Mouse (Mus musculus) embryonic facial prominence, embryonic 13.5 days (tissue): ENCODE data around the gene Mansc4. TPM values are rescaled to one million over a fixed set of nuclear protein-coding genes. Genes with fewer than 3 reads are reported as not detected.
A peak's percentile ranks its signal among the peaks of the same experiment; 100 is the strongest.

Source experiments
- ATAC-seq: fragments of 200-750 bp; cut with Nextera tagmentation; 2 replicates; pipeline ENCODE4 v1.8.0; 2017; ENCODE audit warnings: low read depth; ENCODE audit not compliant: insufficient number of reproducible peaks, insufficient read depth, low FRiP score, low TSS enrichment
- H3K27ac ChIP-seq: fragments of 300-500 bp; sonication (generic); 2 replicates; pipeline ENCODE4 v1.5.1; 2015; ENCODE audit warnings: moderate library complexity, mild to moderate bottlenecking, inconsistent platforms
- H3K27me3 ChIP-seq: fragments of 300-500 bp; sonication (generic); 2 replicates; pipeline ENCODE4 v1.6.1; 2015; ENCODE audit warnings: mild to moderate bottlenecking, inconsistent platforms
- H3K36me3 ChIP-seq: fragments of 300-500 bp; sonication (generic); 2 replicates; pipeline ENCODE4 v1.6.1; 2015; ENCODE audit warnings: mild to moderate bottlenecking, inconsistent platforms
- H3K4me1 ChIP-seq: fragments of 300-500 bp; sonication (generic); 2 replicates; pipeline ENCODE4 v1.6.1; 2015; ENCODE audit warnings: inconsistent platforms
- H3K4me2 ChIP-seq: fragments of 300-500 bp; sonication (generic); 2 replicates; pipeline ENCODE4 v1.6.1; 2015; ENCODE audit warnings: moderate library complexity, mild to moderate bottlenecking, inconsistent platforms
- H3K4me3 ChIP-seq: fragments of 300-500 bp; sonication (generic); 2 replicates; pipeline ENCODE4 v1.5.1; 2015; ENCODE audit warnings: mild to moderate bottlenecking, inconsistent platforms
- H3K9ac ChIP-seq: fragments of 300-500 bp; sonication (generic); 2 replicates; pipeline ENCODE4 v1.6.1; 2015; ENCODE audit warnings: mild to moderate bottlenecking, inconsistent platforms
- H3K9me3 ChIP-seq: fragments of 300-500 bp; sonication (generic); 2 replicates; pipeline ENCODE4 v1.6.1; 2016; ENCODE audit warnings: inconsistent platforms
- WGBS: fragments of 180-500 bp; shearing (Covaris S2); methylation state at CpG from one replicate; pipeline ENCODE4 v1.1.7; 2015; ENCODE audit warnings: mixed read lengths; 5-methylcytosine and 5-hydroxymethylcytosine counted together
- polyA plus RNA-seq: library from polyadenylated mRNA; unstranded; fragments of >200 nt; fragmentation: Nextera tagmentation; extraction: Ambion mirVana; gene quantifications from 2 replicates; pipeline ENCODE4 v1.2.1, GENCODE M21; 2015

The Mansc4 gene
- polyA plus RNA-seq, 1 experiment from 2014 or later: 6.1 TPM

- H3K4me3 ChIP-seq: no peak overlapping the region
- peaks cover 44% of the 10 kb centered on the region for H3K4me1 ChIP-seq
- no peak for ATAC-seq
- no peak overlapping the region for H3K9ac ChIP-seq
- H3K27me3 ChIP-seq: no peaks in the 10 kb centered on the region
- peak overlapping the region; percentile 5; the same call in 1 of the 2 replicates for H3K27ac ChIP-seq
- no peak overlapping the region for H3K4me2 ChIP-seq
- H3K9me3 ChIP-seq: no peaks in the 10 kb centered on the region
- peaks cover 20% of the 10 kb centered on the region for H3K36me3 ChIP-seq
- WGBS: 27% methylated on average over 8 of the region's 8 CpGs
Observed at GRCm38 (mm10) chr6:147097346-147097929, 10.6 kb upstream of the Mansc4 start.

- Histone ChIP-seq H3K27ac (0 out of 2 replicates have a peak overlapping the region, but pooled peaks have one; percentile 5), H3K4me3 (no peak overlapping the region), H3K4me2 (no peak overlapping the region), H3K9me3 (no peaks in the 10 kb centered on the region), H3K36me3 (peaks cover 15% of the 10 kb centered on the region), H3K4me1 (peaks cover 49% of the 10 kb centered on the region), H3K9ac (no peak overlapping the region), H3K27me3 (no peaks in the 10 kb centered on the region)
- ATAC-seq: no peak
- 57% methylated on average over 3 of the region's 3 CpGs for WGBS
Observed at GRCm38 (mm10) chr6:147096934-147097333, 10.1 kb upstream of the Mansc4 start.

GRCm38 (mm10) chr6:147096109-147096508 is 9.3 kb upstream of the Mansc4 start:
- Histone ChIP-seq H3K9me3 (no peaks in the 10 kb centered on the region), H3K4me1 (peaks cover 50% of the 10 kb centered on the region)
- WGBS: 92% methylated on average over 4 of the region's 4 CpGs

DNA sequence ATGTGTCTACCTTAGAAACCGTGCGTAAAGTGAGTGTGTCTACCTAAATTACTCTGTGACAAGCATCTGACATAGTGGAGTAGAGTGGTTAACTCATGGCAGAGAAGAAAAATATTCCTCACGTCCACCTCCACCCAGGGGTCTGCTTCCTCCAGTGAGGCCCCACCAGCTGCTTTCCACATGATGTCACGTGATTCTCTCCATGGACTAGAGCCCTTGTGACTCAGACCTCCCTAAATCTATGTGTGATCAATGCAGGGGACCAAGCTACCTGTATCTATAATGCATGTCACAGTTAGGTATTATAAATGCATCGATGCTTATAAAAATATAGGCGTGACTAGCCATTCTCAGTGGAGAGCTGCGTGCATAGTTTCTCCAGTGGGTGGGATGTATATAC is 7.9 kb upstream of the Mansc4 start:
- no peak for ATAC-seq
- 79% methylated on average over 7 of the region's 7 CpGs for WGBS
- Histone ChIP-seq H3K27ac (no peak overlapping the region), H3K9me3 (no peaks in the 10 kb centered on the region), H3K4me1 (peaks cover 57% of the 10 kb centered on the region), H3K4me3 (no peak overlapping the region), H3K36me3 (peaks cover 13% of the 10 kb centered on the region), H3K27me3 (peaks cover 9% of the 10 kb centered on the region; the same call in 1 of the 2 replicates), H3K9ac (no peak overlapping the region), H3K4me2 (0 out of 2 replicates have a peak overlapping the region, but pooled peaks have one; percentile 9)

More at GRCm38 (mm10) chr6:147096109-147096508, 9.3 kb upstream of the Mansc4 start:
- no peak overlapping the region for H3K4me2 ChIP-seq
- H3K36me3 ChIP-seq: peaks cover 13% of the 10 kb centered on the region
- no peak overlapping the region for H3K4me3 ChIP-seq
- H3K27ac ChIP-seq: no peak overlapping the region
- H3K9ac ChIP-seq: no peak overlapping the region
- no peak for ATAC-seq
- no peaks in the 10 kb centered on the region for H3K27me3 ChIP-seq

DNA sequence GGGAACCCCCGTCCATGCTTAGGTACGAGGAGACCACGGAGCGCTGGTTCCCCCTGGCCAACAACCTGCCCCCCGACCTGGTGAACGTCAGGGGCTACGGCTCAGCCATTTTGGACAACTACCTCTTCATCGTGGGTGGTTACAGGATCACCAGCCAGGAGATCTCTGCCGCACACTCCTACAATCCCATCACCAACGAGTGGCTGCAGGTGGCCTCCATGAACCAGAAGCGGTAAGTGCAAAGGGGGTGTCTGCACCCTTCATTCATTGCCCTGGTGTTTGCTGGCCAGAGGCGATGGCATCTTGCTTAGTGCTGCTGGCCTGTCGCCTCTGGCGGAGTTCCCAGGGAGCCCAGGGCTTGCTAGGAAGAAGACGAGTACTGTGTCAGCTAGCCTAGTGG is 5.3 kb upstream of the Mansc4 start:
- Histone ChIP-seq H3K9ac (peak overlapping the region; percentile 92), H3K4me3 (peak overlapping the region; percentile 87), H3K27me3 (peaks cover 9% of the 10 kb centered on the region; the same call in 1 of the 2 replicates), H3K27ac (peak overlapping the region; percentile 84; the same call in 1 of the 2 replicates), H3K9me3 (no peaks in the 10 kb centered on the region), H3K36me3 (peaks cover 13% of the 10 kb centered on the region), H3K4me2 (peak overlapping the region; percentile 99), H3K4me1 (peaks cover 35% of the 10 kb centered on the region)
- peak; percentile 24; the same call in 1 of the 2 replicates for ATAC-seq
- 1% methylated on average over 15 of the region's 15 CpGs for WGBS

- H3K36me3 ChIP-seq: peaks cover 13% of the 10 kb centered on the region
- peaks cover 42% of the 10 kb centered on the region for H3K4me1 ChIP-seq
- peaks cover 9% of the 10 kb centered on the region; the same call in 1 of the 2 replicates for H3K27me3 ChIP-seq
- under 1% methylated on average over 99 of the region's 99 CpGs for WGBS
- ATAC-seq: peak; percentile 82
- peak within 1 kb of the TSS; percentile 92 for H3K9ac ChIP-seq
- peak within 1 kb of the TSS; percentile 84 for H3K27ac ChIP-seq
- peak within 1 kb of the TSS; percentile 87 for H3K4me3 ChIP-seq
- peak within 1 kb of the TSS; percentile 99 for H3K4me2 ChIP-seq
- no peaks in the 10 kb centered on the region for H3K9me3 ChIP-seq
Observed at GRCm38 (mm10) chr6:147091136-147092120, 4.6 kb upstream of the Mansc4 start, which contains the start of gene Klhl42. Gene Klhl42 (plus strand): TSS chr6:147091379.

GRCm38 (mm10) chr6:147090191-147090590 is 3.4 kb upstream of the Mansc4 start:
- Histone ChIP-seq H3K4me1 (peaks cover 45% of the 10 kb centered on the region), H3K4me3 (no peak overlapping the region), H3K27me3 (peaks cover 9% of the 10 kb centered on the region; the same call in 1 of the 2 replicates), H3K27ac (no peak overlapping the region), H3K9ac (no peak overlapping the region), H3K36me3 (peaks cover 4% of the 10 kb centered on the region; the same call in 1 of the 2 replicates), H3K4me2 (peak overlapping the region; percentile 99), H3K9me3 (no peaks in the 10 kb centered on the region)
- ATAC-seq: no peak
- WGBS: 69% methylated on average over 5 of the region's 5 CpGs

DNA sequence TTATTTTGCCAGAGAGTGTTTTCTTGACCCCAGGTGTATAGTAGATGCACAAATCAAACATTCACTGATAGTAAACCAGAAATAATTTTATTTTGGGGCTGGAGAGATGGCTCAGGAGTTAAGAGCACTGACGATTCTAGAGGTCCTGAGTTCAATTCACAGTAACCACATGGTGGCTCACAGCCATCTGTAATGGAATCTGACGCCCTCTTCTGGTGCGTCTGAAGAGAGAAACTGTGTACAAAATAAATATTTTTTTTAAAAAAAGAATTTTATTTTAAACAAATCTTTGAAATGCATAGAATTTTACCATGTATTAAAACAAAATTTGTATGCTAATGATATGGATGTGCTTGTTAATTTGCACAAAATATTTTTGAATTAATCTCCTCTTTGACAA is 1.7 kb upstream of the Mansc4 start:
- Histone ChIP-seq H3K4me1 (peaks cover 32% of the 10 kb centered on the region), H3K36me3 (peaks cover 4% of the 10 kb centered on the region; the same call in 1 of the 2 replicates), H3K27ac (no peak overlapping the region), H3K9me3 (no peaks in the 10 kb centered on the region), H3K4me2 (no peak overlapping the region), H3K27me3 (peaks cover 9% of the 10 kb centered on the region; the same call in 1 of the 2 replicates), H3K4me3 (no peak overlapping the region), H3K9ac (no peak overlapping the region)
- WGBS: 80% methylated on average over 3 of the region's 3 CpGs
- ATAC-seq: no peak

GRCm38 (mm10) chr6:147087736-147088135 is 904 bp upstream of the Mansc4 start:
- Histone ChIP-seq H3K9ac (no peak overlapping the region), H3K4me2 (no peak overlapping the region), H3K36me3 (no peaks in the 10 kb centered on the region), H3K9me3 (no peaks in the 10 kb centered on the region), H3K27me3 (peaks cover 9% of the 10 kb centered on the region; the same call in 1 of the 2 replicates), H3K27ac (no peak overlapping the region), H3K4me1 (peaks cover 28% of the 10 kb centered on the region), H3K4me3 (no peak overlapping the region)
- ATAC-seq: no peak
- 42% methylated on average over 7 of the region's 7 CpGs for WGBS

DNA sequence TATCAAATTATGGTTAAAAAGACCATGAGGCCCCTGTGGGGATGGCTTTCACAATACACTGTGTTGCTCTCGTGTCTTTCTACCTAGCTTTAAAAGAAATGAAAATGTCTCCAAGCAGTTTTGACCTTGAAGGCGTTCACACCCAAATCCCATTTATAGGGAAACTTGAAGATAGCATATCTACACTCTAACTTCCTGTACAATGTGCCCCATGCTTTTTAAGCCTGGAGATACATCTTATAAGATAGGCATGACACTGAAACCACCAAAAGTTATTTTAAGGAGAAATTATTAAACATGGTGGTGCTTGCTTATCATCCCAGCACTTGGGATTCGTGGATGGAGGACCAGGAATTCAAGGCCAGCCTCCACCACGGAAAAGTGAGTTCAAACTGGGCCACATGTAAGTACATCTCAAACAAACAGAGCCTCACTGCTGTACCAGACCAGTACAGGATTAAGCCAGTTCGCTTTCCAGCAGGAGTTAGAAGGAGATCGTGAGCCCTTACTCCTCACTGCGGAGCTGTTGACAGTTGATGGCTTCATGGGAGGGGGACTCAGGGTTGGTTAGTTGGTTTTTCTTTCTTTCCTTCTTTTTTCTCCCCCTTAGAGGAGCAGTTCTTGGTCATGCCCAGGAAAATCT is 1.3 kb downstream of the Mansc4 start:
- ATAC-seq: no peak
- Histone ChIP-seq H3K9ac (no peak overlapping the region), H3K4me2 (no peak overlapping the region), H3K27me3 (peaks cover 7% of the 10 kb centered on the region; the same call in 1 of the 2 replicates), H3K27ac (no peak overlapping the region), H3K4me1 (peaks cover 15% of the 10 kb centered on the region), H3K4me3 (no peak overlapping the region), H3K36me3 (no peaks in the 10 kb centered on the region), H3K9me3 (no peaks in the 10 kb centered on the region)
- 58% methylated on average over 7 of the region's 7 CpGs for WGBS

DNA sequence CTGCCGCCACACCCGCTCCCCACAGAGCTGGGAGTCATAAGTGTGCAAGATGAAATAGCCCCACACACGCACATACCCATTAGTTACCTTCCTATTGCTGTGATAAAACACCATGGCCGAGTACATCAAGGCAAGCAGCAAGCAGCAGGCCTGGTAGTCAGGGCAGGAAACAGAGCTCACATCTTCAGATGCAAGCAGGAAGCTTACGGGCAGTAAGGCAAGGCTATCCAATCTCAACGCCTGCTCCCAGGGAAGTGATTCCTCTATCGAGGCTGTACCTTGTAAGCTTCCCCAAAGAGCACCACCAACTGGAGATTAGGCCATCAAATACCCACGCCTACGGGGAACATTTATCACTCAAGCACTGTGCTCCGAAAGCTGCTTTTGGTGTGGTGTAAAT is 6.9 kb downstream of the Mansc4 start:
- Histone ChIP-seq H3K9me3 (no peaks in the 10 kb centered on the region), H3K9ac (no peak overlapping the region), H3K36me3 (peaks cover 6% of the 10 kb centered on the region), H3K27me3 (no peaks in the 10 kb centered on the region), H3K4me1 (no peaks in the 10 kb centered on the region; the same call in 1 of the 2 replicates), H3K27ac (no peak overlapping the region), H3K4me2 (no peak overlapping the region), H3K4me3 (no peak overlapping the region)
- 95% methylated on average over 10 of the region's 10 CpGs for WGBS
- no peak for ATAC-seq
